Mouse (Mus musculus) intestine, postnatal 0 days (tissue): Measurements from ENCODE around the gene Farsb. TPM values are rescaled to one million over a fixed set of nuclear protein-coding genes. Genes with fewer than 3 reads are reported as not detected.

ENCODE experiments used
- ATAC-seq: fragments of 200-750 bp; cut with Nextera tagmentation; 2 replicates; pipeline ENCODE4 v1.8.0; 2017; ENCODE audit warnings: mild to moderate bottlenecking, moderate TSS enrichment, moderate library complexity
- H3K27ac ChIP-seq: fragments of 300-500 bp; sonication (generic); 2 replicates; pipeline ENCODE4 v1.5.1; 2014; ENCODE audit warnings: mild to moderate bottlenecking, low read depth, low read length, moderate library complexity
- H3K27me3 ChIP-seq: fragments of 300-500 bp; sonication (generic); replicated peaks from 2 replicates; pipeline ENCODE4 v1.6.1; 2014; ENCODE audit warnings: low read length, mixed read lengths; ENCODE audit not compliant: control insufficient read depth, insufficient read depth
- H3K36me3 ChIP-seq: fragments of 300-500 bp; sonication (generic); 2 replicates; pipeline ENCODE4 v1.6.1; 2014; ENCODE audit warnings: mild to moderate bottlenecking, moderate library complexity; ENCODE audit not compliant: control insufficient read depth, insufficient read depth
- H3K4me1 ChIP-seq: fragments of 300-500 bp; sonication (generic); replicated peaks from 2 replicates; pipeline ENCODE4 v1.6.1; 2014; ENCODE audit warnings: antibody characterized with exemption, low read length, mixed read lengths; ENCODE audit not compliant: control insufficient read depth, insufficient read depth
- H3K4me2 ChIP-seq: fragments of 300-500 bp; sonication (generic); replicated peaks from 2 replicates; pipeline ENCODE4 v1.6.1; 2014; ENCODE audit warnings: low read depth, mild to moderate bottlenecking, moderate library complexity
- H3K4me3 ChIP-seq: fragments of 300-500 bp; sonication (generic); 2 replicates; pipeline ENCODE4 v1.5.1; 2014; ENCODE audit warnings: low read depth, low read length
- H3K9ac ChIP-seq: fragments of 300-500 bp; sonication (generic); 2 replicates; pipeline ENCODE4 v1.6.1; 2014; ENCODE audit warnings: mild to moderate bottlenecking, low read depth, low read length
- H3K9me3 ChIP-seq: fragments of 300-500 bp; sonication (generic); 2 replicates; pipeline ENCODE4 v1.6.1; 2016; ENCODE audit warnings: mixed run types; ENCODE audit not compliant: control insufficient read depth
- CTCF ChIP-seq: sonication (generic); IDR thresholded peaks from 2 replicates; pipeline ENCODE4 v1.5.1; 2016; ENCODE audit warnings: low read depth, mild to moderate bottlenecking, control low read depth, antibody characterized with exemption, moderate library complexity
- WGBS: fragments of 180-500 bp; shearing (Covaris S2); extraction: QIAGEN DNeasy Blood & Tissue Kit; methylation state at CpG from one replicate; pipeline ENCODE4 v1.1.7; 2014; 5-methylcytosine and 5-hydroxymethylcytosine counted together
- polyA plus RNA-seq: library from polyadenylated mRNA; unstranded; fragments of >200 nt; fragmentation: Nextera tagmentation; extraction: Ambion mirVana; gene quantifications from 2 replicates; pipeline ENCODE4 v1.2.1, GENCODE M21; 2015

Gene Farsb
- polyA plus RNA-seq, 1 experiment from 2014 or later, result 59.2 TPM

DNA sequence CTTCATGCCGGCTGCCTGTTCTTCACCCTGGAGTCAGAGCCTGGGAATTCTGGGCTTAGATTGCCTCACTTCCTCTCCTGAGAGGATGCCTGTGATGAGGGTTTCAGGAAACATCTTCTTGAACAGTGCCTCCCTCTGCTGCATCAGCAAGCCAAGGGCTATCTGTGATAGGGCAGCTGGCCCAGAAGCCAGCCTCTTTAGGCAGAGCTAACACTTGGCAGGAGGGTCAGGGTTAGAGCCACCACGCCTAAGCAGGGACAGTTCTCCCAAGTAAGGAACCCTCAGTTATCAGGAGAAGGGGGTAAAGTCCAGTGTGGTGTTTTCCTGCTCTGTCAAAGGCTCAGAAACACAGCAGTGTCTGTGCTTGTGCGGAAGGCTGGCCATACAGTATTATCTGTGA lies 88.9 kb downstream of the Farsb start:
- peaks cover 7% of the 10 kb centered on the region; the same call in 1 of the 2 replicates for H3K36me3 ChIP-seq
- H3K9me3 ChIP-seq, result no peaks in the 10 kb centered on the region
- ATAC-seq, result peak; percentile 88
- WGBS, result 25% methylated on average over 3 of the region's 3 CpGs
- no peak overlapping the region for H3K4me3 ChIP-seq
- peak overlapping the region; percentile 42; the same call in 1 of the 2 replicates for H3K27ac ChIP-seq
- H3K4me2 ChIP-seq, result no peak overlapping the region
- H3K9ac ChIP-seq, result no peak overlapping the region
- H3K27me3 ChIP-seq, result no peaks in the 10 kb centered on the region
- H3K4me1 ChIP-seq, result peaks cover 3% of the 10 kb centered on the region; the same call in 1 of the 2 replicates
- TF ChIP-seq CTCF, result 0 out of 2 replicates have a peak, but pooled peaks have one; percentile 15

DNA sequence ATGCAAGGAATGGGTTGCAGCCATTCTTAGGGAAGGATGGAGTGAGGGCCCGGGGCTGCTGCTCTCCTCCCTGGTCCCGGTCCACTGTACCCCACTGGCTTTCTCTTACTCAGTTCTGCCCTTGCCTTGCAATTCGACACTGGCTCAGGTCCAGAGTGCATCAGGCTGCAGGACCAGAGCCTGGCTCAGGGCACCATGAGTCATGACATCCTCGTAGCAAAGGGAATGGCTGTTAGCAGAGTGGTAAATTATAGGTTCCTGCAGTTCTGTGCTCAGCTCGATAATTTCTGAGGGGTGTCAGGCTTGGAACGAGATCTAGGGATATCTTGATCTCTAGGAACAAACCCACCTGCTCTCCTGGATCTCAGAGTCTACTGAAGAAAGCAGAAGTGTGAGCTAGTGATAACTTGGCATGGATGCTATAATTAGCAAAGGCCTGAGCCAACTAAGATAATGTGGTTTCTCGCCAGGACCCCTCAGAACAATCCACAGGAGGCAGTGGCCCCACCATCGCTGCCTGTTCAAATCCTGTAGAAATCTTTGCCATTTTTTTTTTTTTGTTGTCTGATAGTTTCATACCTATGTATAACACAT lies 92.3 kb downstream of the Farsb start:
- no peak for ATAC-seq
- WGBS, result 58% methylated on average over 8 of the region's 8 CpGs
- Histone ChIP-seq H3K27me3 (no peaks in the 10 kb centered on the region), H3K9me3 (no peaks in the 10 kb centered on the region), H3K27ac (no peak overlapping the region), H3K36me3 (peaks cover 23% of the 10 kb centered on the region; the same call in 1 of the 2 replicates), H3K4me2 (no peak overlapping the region), H3K4me1 (peaks cover 3% of the 10 kb centered on the region; the same call in 1 of the 2 replicates), H3K9ac (no peak overlapping the region), H3K4me3 (no peak overlapping the region)
- no peak for TF ChIP-seq CTCF

DNA sequence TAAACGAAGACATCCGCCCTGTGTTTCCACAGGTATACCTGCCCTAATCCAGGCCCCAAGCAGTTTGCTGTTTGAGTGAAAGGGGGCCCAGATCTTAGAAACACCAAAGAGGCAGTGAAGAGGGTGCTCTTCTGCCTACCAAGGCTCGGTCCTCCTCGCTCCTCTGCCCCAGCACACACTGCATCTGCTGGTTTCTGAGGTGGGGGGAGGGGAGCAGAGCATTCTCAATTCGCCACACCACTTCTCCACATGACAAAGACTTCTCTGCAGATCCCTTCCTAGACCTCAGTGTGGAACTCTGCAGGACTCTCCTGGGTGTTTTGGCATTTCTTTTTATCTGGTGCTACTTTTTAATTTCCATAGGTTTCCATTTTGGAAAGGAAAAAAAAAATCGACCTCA lies 93.0 kb downstream of the Farsb start:
- no peak overlapping the region for H3K4me2 ChIP-seq
- ATAC-seq, result no peak
- TF ChIP-seq CTCF, result no peak
- no peaks in the 10 kb centered on the region for H3K9me3 ChIP-seq
- 52% methylated on average over 6 of the region's 6 CpGs for WGBS
- no peak overlapping the region for H3K27ac ChIP-seq
- H3K4me1 ChIP-seq, result no peaks in the 10 kb centered on the region; the same call in 1 of the 2 replicates
- H3K36me3 ChIP-seq, result peaks cover 25% of the 10 kb centered on the region; the same call in 1 of the 2 replicates
- no peak overlapping the region for H3K9ac ChIP-seq
- no peaks in the 10 kb centered on the region for H3K27me3 ChIP-seq
- no peak overlapping the region for H3K4me3 ChIP-seq

DNA sequence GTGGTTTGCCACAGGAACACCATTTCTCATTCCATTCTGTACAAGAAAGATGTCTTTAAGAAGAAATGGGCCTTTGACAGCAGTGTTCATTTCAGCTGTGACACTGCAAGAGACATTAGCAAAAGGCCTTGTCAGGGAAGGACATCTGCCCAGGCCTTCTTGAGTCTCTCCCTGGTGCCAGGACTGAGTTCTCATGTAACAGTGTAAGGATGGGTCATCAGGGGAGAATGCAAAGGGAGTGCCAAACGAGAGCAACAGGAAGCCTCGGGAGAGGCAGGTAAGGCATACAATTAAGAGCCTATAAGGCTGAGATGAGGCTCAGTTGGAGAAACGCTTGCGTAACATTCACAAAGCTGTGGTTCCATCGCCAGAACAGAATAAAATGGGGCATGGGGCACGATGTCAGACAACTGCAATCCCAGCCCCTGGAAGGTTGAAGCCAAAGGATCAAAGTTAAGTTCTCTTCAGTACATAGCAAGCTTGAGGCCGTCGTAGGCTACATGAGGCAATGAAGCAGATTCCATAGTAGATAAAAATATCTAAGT lies 93.4 kb downstream of the Farsb start:
- no peak for TF ChIP-seq CTCF
- ATAC-seq, result no peak
- Histone ChIP-seq H3K27ac (no peak overlapping the region), H3K4me1 (no peaks in the 10 kb centered on the region; the same call in 1 of the 2 replicates), H3K9ac (no peak overlapping the region), H3K36me3 (peaks cover 25% of the 10 kb centered on the region; the same call in 1 of the 2 replicates), H3K9me3 (no peaks in the 10 kb centered on the region), H3K27me3 (no peaks in the 10 kb centered on the region), H3K4me3 (no peak overlapping the region), H3K4me2 (no peak overlapping the region)
- 58% methylated on average over 8 of the region's 8 CpGs for WGBS

DNA sequence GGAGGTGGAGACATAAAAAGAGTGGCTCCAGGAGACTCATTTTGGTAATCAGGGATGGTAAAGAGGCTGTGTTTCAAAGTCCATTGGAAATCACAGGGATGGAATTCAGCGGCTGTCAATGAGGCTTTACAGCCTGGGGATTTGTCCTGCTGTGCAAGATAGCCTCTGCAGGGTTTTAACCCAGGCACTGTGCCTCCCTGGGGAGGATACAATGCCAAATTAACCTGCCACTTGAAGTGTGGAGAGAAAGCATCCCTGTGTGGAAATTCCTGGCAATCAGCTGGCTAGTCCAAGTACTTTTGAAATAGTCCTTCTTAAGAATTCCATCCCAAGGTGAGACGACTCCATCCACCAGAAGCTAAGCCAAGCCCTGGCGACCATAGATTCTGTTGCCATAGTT lies 99.8 kb downstream of the Farsb start:
- no peak overlapping the region for H3K4me2 ChIP-seq
- no peak for TF ChIP-seq CTCF
- WGBS, result 33% methylated on average over 3 of the region's 3 CpGs
- peaks cover 17% of the 10 kb centered on the region; the same call in 1 of the 2 replicates for H3K36me3 ChIP-seq
- ATAC-seq, result no peak
- H3K9me3 ChIP-seq, result no peaks in the 10 kb centered on the region
- H3K4me1 ChIP-seq, result no peaks in the 10 kb centered on the region
- H3K9ac ChIP-seq, result no peak overlapping the region
- H3K27me3 ChIP-seq, result no peaks in the 10 kb centered on the region
- no peak overlapping the region for H3K4me3 ChIP-seq
- H3K27ac ChIP-seq, result no peak overlapping the region

DNA sequence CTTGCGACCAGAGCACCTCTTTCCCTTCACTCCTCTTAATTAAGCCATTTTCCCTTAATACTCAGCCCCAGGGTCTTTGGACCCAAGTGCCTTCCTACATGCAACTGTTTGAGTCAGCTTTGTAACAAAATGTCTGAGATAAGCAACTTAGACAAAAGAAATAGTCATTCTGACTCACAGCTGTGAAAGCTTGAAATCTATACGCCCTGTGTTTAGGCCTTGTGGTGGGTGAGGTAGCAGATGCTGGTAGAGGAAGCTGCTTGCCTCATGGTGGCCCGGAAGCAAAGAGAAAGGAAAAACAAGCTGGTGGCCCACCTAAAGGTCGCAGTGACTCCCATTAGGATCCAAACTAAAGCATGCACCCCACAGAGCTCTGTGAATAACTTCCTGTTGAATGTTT lies 100.8 kb downstream of the Farsb start:
- no peaks in the 10 kb centered on the region for H3K9me3 ChIP-seq
- no peak overlapping the region for H3K4me3 ChIP-seq

More for the DNA sequence above, 100.8 kb downstream of the Farsb start:
- no peak for ATAC-seq
- TF ChIP-seq CTCF, result no peak
- Histone ChIP-seq H3K27ac (no peak overlapping the region), H3K9ac (no peak overlapping the region), H3K4me2 (no peak overlapping the region), H3K36me3 (peaks cover 10% of the 10 kb centered on the region; the same call in 1 of the 2 replicates), H3K27me3 (no peaks in the 10 kb centered on the region), H3K4me1 (no peaks in the 10 kb centered on the region)
- WGBS, result 51% methylated on average over 4 of the region's 4 CpGs
